Mouse (Mus musculus): ENCODE results near the gene Mgat5.

DNA sequence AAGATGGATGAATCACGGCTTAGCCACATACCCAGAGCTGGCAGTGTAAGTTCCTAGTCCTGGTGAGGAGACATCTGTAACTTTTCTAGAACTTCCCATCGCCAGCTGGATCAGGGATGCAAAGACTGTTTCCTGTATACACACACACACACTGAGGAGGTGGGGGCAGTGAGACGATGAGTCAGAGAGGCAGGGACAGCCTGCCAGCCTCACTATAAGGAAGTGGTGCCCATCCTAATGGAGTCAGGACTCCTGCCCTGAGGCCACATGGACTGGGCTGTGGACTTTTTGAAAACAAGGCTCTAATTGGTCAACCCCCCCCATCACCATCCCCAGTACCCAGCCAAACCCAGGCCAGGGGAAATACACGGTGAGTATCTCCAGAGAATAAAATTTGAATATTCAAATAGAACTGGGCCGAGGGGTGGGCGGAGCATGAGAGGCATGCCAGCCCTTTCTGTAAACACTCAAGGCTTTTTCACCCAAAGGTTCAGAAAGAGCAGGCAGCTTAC is 220.3 kb downstream of the Mgat5 start:
- TF ChIP-seq CTCF (IDR thresholded peaks at IDR 0.05; ENCODE audit: low read depth) (no peak), EP300 (IDR thresholded peaks at IDR 0.05; ENCODE audit: low read depth) (no peak)

Data from heart, postnatal 0 days (tissue).